Mouse (Mus musculus): Measurements from ENCODE around the gene Ttc25. TPM values are rescaled to one million over a fixed set of nuclear protein-coding genes. Genes with fewer than 3 reads are reported as not detected.
A peak's percentile ranks its signal among the peaks of the same experiment; 100 is the strongest.

Gene Ttc25
- total and polyA plus RNA-seq, 2 experiments: 0.04 to 0.28 TPM

DNA sequence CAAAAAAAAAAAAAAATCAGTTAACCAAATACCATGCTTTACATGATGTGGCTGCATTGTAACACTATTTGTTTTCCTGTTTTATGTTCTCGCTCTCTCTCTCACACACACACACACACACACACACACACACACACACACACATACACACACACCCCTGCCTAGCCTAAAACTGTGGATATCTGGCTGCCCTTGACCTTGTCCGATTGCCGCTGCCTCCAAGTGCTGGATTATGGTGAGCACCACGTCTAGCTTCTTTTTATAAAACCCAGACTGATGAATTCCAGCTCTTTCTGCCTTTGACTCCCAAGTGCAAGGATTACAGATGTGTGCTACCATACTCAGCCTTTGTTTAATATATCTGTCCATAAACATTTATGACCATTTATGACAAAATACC, 72.1 kb downstream of the Ttc25 start:
- 38% methylated on average over 4 of the region's 4 CpGs for WGBS
- Histone ChIP-seq H3K79me2 (ENCODE audit: control insufficient read depth, insufficient read depth, low read length) (peaks cover 29% of the 10 kb centered on the region), H3K27ac (replicated peaks; ENCODE audit: insufficient read depth, low read depth, low read length) (no peak overlapping the region), H3K9ac (ENCODE audit: low read depth, low read length) (no peak overlapping the region), H3K4me1 (ENCODE audit: control insufficient read depth, insufficient read depth, low read length) (peaks cover 8% of the 10 kb centered on the region), H3K4me3 (ENCODE audit: insufficient read depth, low read depth, low read length) (no peak overlapping the region), H3K36me3 (ENCODE audit: control insufficient read depth, insufficient read depth, low read length) (no peaks in the 10 kb centered on the region), H3K27me3 (ENCODE audit: control insufficient read depth, insufficient read depth, low read length) (no peaks in the 10 kb centered on the region)
- TF ChIP-seq POLR2A (IDR thresholded peaks at IDR 0.05; ENCODE audit: extremely low read depth, insufficient read depth, low read length): no peak
- TF ChIP-seq CTCF (IDR thresholded peaks at IDR 0.05; ENCODE audit: low read depth, low read length): no peak
- DNase-seq (ENCODE audit: extremely low read depth, low read depth, low spot score): no peak

DNA sequence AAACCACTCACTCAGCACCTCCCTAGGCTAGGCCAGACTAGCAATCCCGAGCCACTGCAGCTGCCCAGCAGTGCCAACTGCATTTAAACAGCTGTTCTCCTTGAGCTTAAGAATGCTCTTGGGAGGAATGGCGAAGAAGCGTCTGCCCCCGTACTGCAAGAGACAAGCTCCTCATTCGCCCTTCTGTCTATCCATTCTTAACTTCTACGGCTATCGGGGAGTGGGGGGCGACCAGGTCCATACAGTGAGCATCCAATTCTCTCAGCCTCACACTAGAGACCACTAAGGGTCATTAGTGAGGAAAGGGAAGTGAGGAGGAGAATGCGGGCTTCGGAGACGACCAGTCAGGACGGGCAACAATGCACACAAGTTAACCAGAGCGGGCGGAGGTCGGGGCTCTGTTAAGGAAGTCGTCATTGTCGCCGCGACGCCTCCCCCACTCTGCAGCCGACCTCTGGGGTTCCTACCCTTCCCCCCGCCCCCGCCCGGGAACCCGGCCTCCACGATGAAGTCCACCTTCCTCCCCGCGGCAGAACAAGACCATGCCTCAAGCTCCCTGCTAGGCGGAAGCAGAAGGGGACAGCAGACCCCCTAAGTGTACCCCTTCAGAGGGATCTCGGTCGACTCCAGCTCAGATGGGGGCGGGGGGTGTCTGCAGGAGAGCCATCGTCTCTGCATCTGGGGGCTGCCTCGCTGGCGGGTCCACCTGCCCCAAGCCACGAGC, 73.5 kb downstream of the Ttc25 start, which contains the start of gene Nkiras2:
Gene Nkiras2, plus strand, starts transcription at position 484 of the 724 bp plus-strand sequence.
- TF ChIP-seq CTCF (IDR thresholded peaks at IDR 0.05; ENCODE audit: low read depth, low read length) (no peak), POLR2A (IDR thresholded peaks at IDR 0.05; ENCODE audit: extremely low read depth, insufficient read depth, low read length) (no peak)
- Histone ChIP-seq H3K36me3 (ENCODE audit: control insufficient read depth, insufficient read depth, low read length) (no peaks in the 10 kb centered on the region), H3K4me3 (ENCODE audit: insufficient read depth, low read depth, low read length) (peak within 1 kb of the TSS; percentile 95), H3K9ac (ENCODE audit: low read depth, low read length) (peak within 1 kb of the TSS; percentile 91), H3K79me2 (ENCODE audit: control insufficient read depth, insufficient read depth, low read length) (peaks cover 21% of the 10 kb centered on the region; the same call in 1 of the 2 replicates), H3K27me3 (ENCODE audit: control insufficient read depth, insufficient read depth, low read length) (no peaks in the 10 kb centered on the region), H3K4me1 (ENCODE audit: control insufficient read depth, insufficient read depth, low read length) (peaks cover 8% of the 10 kb centered on the region), H3K27ac (replicated peaks; ENCODE audit: insufficient read depth, low read depth, low read length) (peak within 1 kb of the TSS; percentile 81)
- under 1% methylated on average over 36 of the region's 36 CpGs for WGBS
- DNase-seq (ENCODE audit: extremely low read depth, low read depth, low spot score): peak; percentile 42

GRCm38 (mm10) chr11:100619485-100619975, 74.1 kb downstream of the Ttc25 start:
- Histone ChIP-seq H3K9ac (ENCODE audit: low read depth, low read length) (peak overlapping the region; percentile 91), H3K36me3 (ENCODE audit: control insufficient read depth, insufficient read depth, low read length) (no peaks in the 10 kb centered on the region), H3K4me1 (ENCODE audit: control insufficient read depth, insufficient read depth, low read length) (peaks cover 11% of the 10 kb centered on the region), H3K27me3 (ENCODE audit: control insufficient read depth, insufficient read depth, low read length) (no peaks in the 10 kb centered on the region), H3K27ac (replicated peaks; ENCODE audit: insufficient read depth, low read depth, low read length) (peak overlapping the region; percentile 81), H3K4me3 (ENCODE audit: insufficient read depth, low read depth, low read length) (peak overlapping the region; percentile 95), H3K79me2 (ENCODE audit: control insufficient read depth, insufficient read depth, low read length) (peaks cover 21% of the 10 kb centered on the region; the same call in 1 of the 2 replicates)
- WGBS: under 1% methylated on average over 40 of the region's 40 CpGs
- peak; percentile 79 for DNase-seq (ENCODE audit: extremely low read depth, low read depth, low spot score)
- TF ChIP-seq CTCF (IDR thresholded peaks at IDR 0.05; ENCODE audit: low read depth, low read length) (no peak), POLR2A (IDR thresholded peaks at IDR 0.05; ENCODE audit: extremely low read depth, insufficient read depth, low read length) (peak; percentile 57; the same call in 1 of the 2 replicates)

DNA sequence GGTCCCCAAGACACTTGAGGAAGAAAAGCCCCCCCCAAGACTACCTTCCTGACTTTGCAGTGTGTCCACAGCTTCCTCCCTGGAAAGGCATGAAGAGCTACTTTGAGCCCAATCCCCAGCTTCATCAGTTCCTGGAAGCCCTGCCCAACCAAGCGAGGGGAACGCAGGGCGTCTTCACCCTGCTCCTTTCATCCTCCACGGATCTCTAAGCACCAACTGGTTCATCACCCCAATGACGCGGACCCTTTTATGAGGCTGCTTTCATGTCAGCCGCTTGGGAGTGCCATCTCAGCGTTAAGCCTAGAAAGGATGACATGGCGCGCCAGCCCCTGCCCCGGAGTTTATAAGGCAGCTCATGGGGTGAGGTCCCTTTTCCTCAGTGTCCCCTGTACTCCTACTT, 74.6 kb downstream of the Ttc25 start, which contains the start of gene Dnajc7:
Gene Dnajc7, minus strand, starts transcription at position 187 of the 400 bp plus-strand sequence.
- peak within 1 kb of the TSS; percentile 95 for H3K4me3 ChIP-seq (ENCODE audit: insufficient read depth, low read depth, low read length)
- WGBS: 11% methylated on average over 11 of the region's 11 CpGs
- peaks cover 11% of the 10 kb centered on the region for H3K4me1 ChIP-seq (ENCODE audit: control insufficient read depth, insufficient read depth, low read length)
- TF ChIP-seq POLR2A (IDR thresholded peaks at IDR 0.05; ENCODE audit: extremely low read depth, insufficient read depth, low read length): no peak
- no peak for TF ChIP-seq CTCF (IDR thresholded peaks at IDR 0.05; ENCODE audit: low read depth, low read length)
- H3K27ac ChIP-seq (replicated peaks; ENCODE audit: insufficient read depth, low read depth, low read length): peak within 1 kb of the TSS; percentile 81
- no peaks in the 10 kb centered on the region for H3K27me3 ChIP-seq (ENCODE audit: control insufficient read depth, insufficient read depth, low read length)
- H3K36me3 ChIP-seq (ENCODE audit: control insufficient read depth, insufficient read depth, low read length): no peaks in the 10 kb centered on the region
- peak within 1 kb of the TSS; percentile 91 for H3K9ac ChIP-seq (ENCODE audit: low read depth, low read length)
- no peak for DNase-seq (ENCODE audit: extremely low read depth, low read depth, low spot score)
- peaks cover 21% of the 10 kb centered on the region; the same call in 1 of the 2 replicates for H3K79me2 ChIP-seq (ENCODE audit: control insufficient read depth, insufficient read depth, low read length)

Other genes starting within 250 kb of the Ttc25 start
- 145 and 210 TPM in 2 replicates for gene Eif1, start 225.7 kb upstream of the Ttc25 start, total RNA-seq (2014; rRNA removed)
- 86.6 and 104 TPM in 2 replicates for gene Eif1, start 225.7 kb upstream of the Ttc25 start, polyA plus RNA-seq (2012; rRNA removed)
- not detected in 2 replicates for gene Gast, start 211.2 kb upstream of the Ttc25 start, total RNA-seq (2014; rRNA removed)
- not detected in 2 replicates for gene Gast, start 211.2 kb upstream of the Ttc25 start, polyA plus RNA-seq (2012; rRNA removed)
- gene Hap1, start 189.5 kb upstream of the Ttc25 start, total RNA-seq (2014; rRNA removed): 0.65 and 1.3 TPM in 2 replicates
- 0.40 and 1.2 TPM in 2 replicates for gene Hap1, start 189.5 kb upstream of the Ttc25 start, polyA plus RNA-seq (2012; rRNA removed)
- 18.3 and 27.5 TPM in 2 replicates for gene Jup, start 147.8 kb upstream of the Ttc25 start, total RNA-seq (2014; rRNA removed)
- gene Jup, start 147.8 kb upstream of the Ttc25 start, polyA plus RNA-seq (2012; rRNA removed): 69.5 and 86.0 TPM in 2 replicates
- gene P3h4, start 130.8 kb upstream of the Ttc25 start, total RNA-seq (2014; rRNA removed): 1.2 and 1.5 TPM in 2 replicates
- 0.81 and 1.2 TPM in 2 replicates for gene P3h4, start 130.8 kb upstream of the Ttc25 start, polyA plus RNA-seq (2012; rRNA removed)
- 0.74 and 1.1 TPM in 2 replicates for gene Fkbp10, start 129.9 kb upstream of the Ttc25 start, total RNA-seq (2014; rRNA removed)
- gene Fkbp10, start 129.9 kb upstream of the Ttc25 start, polyA plus RNA-seq (2012; rRNA removed): 1.7 and 1.9 TPM in 2 replicates
- 4.4 and 5.2 TPM in 2 replicates for gene Nt5c3b, start 103.8 kb upstream of the Ttc25 start, total RNA-seq (2014; rRNA removed)
- 3.9 and 4.8 TPM in 2 replicates for gene Nt5c3b, start 103.8 kb upstream of the Ttc25 start, polyA plus RNA-seq (2012; rRNA removed)
- gene Klhl10, start 103.7 kb upstream of the Ttc25 start, total RNA-seq (2014; rRNA removed): 0.18 TPM in 1 of 2 replicates, not detected in the other
- gene Klhl10, start 103.7 kb upstream of the Ttc25 start, polyA plus RNA-seq (2012; rRNA removed): 0.05 TPM in 1 of 2 replicates, not detected in the other
- gene Klhl11, start 72.9 kb upstream of the Ttc25 start, total RNA-seq (2014; rRNA removed): 6.9 and 7.6 TPM in 2 replicates
- gene Klhl11, start 72.9 kb upstream of the Ttc25 start, polyA plus RNA-seq (2012; rRNA removed): 1.1 and 1.6 TPM in 2 replicates
- 205 and 272 TPM in 2 replicates for gene Acly, start 17.6 kb upstream of the Ttc25 start, total RNA-seq (2014; rRNA removed)
- 118 and 124 TPM in 2 replicates for gene Acly, start 17.6 kb upstream of the Ttc25 start, polyA plus RNA-seq (2012; rRNA removed)
- 10.1 and 11.6 TPM in 2 replicates for gene Cnp, start 29.3 kb downstream of the Ttc25 start, total RNA-seq (2014; rRNA removed)
- gene Cnp, start 29.3 kb downstream of the Ttc25 start, polyA plus RNA-seq (2012; rRNA removed): 11.0 and 17.3 TPM in 2 replicates
- 13.7 and 16.0 TPM in 2 replicates for gene Nkiras2, start 73.6 kb downstream of the Ttc25 start, total RNA-seq (2014; rRNA removed)
- 32.0 and 33.4 TPM in 2 replicates for gene Nkiras2, start 73.6 kb downstream of the Ttc25 start, polyA plus RNA-seq (2012; rRNA removed)
- gene Dnajc7, start 74.6 kb downstream of the Ttc25 start, total RNA-seq (2014; rRNA removed): 40.9 and 44.7 TPM in 2 replicates
- 16.1 and 16.7 TPM in 2 replicates for gene Dnajc7, start 74.6 kb downstream of the Ttc25 start, polyA plus RNA-seq (2012; rRNA removed)
- gene Zfp385c, start 146.8 kb downstream of the Ttc25 start, total RNA-seq (2014; rRNA removed): not detected in 2 replicates
- not detected in 2 replicates for gene Zfp385c, start 146.8 kb downstream of the Ttc25 start, polyA plus RNA-seq (2012; rRNA removed)
- gene Dhx58, start 158.7 kb downstream of the Ttc25 start, total RNA-seq (2014; rRNA removed): 8.1 and 11.9 TPM in 2 replicates
- 9.2 and 16.3 TPM in 2 replicates for gene Dhx58, start 158.7 kb downstream of the Ttc25 start, polyA plus RNA-seq (2012; rRNA removed)
- gene Kat2a, start 166.9 kb downstream of the Ttc25 start, total RNA-seq (2014; rRNA removed): 3.3 and 4.9 TPM in 2 replicates
- gene Kat2a, start 166.9 kb downstream of the Ttc25 start, polyA plus RNA-seq (2012; rRNA removed): 16.1 and 18.9 TPM in 2 replicates
- gene Hspb9, start 168.2 kb downstream of the Ttc25 start, total RNA-seq (2014; rRNA removed): not detected in 2 replicates
- not detected in 2 replicates for gene Hspb9, start 168.2 kb downstream of the Ttc25 start, polyA plus RNA-seq (2012; rRNA removed)
- gene Rab5c, start 192.6 kb downstream of the Ttc25 start, total RNA-seq (2014; rRNA removed): 70.8 and 71.3 TPM in 2 replicates
- gene Rab5c, start 192.6 kb downstream of the Ttc25 start, polyA plus RNA-seq (2012; rRNA removed): 140 and 149 TPM in 2 replicates
- not detected in 2 replicates for gene Kcnh4, start 214.3 kb downstream of the Ttc25 start, total RNA-seq (2014; rRNA removed)
- not detected in 2 replicates for gene Kcnh4, start 214.3 kb downstream of the Ttc25 start, polyA plus RNA-seq (2012; rRNA removed)
- gene Hcrt, start 217.3 kb downstream of the Ttc25 start, total RNA-seq (2014; rRNA removed): not detected in 2 replicates
- not detected in 2 replicates for gene Hcrt, start 217.3 kb downstream of the Ttc25 start, polyA plus RNA-seq (2012; rRNA removed)
- 7.1 and 8.5 TPM in 2 replicates for gene Ghdc, start 225.3 kb downstream of the Ttc25 start, total RNA-seq (2014; rRNA removed)
- gene Ghdc, start 225.3 kb downstream of the Ttc25 start, polyA plus RNA-seq (2012; rRNA removed): 17.0 and 17.5 TPM in 2 replicates